In the genomic region with DNA sequence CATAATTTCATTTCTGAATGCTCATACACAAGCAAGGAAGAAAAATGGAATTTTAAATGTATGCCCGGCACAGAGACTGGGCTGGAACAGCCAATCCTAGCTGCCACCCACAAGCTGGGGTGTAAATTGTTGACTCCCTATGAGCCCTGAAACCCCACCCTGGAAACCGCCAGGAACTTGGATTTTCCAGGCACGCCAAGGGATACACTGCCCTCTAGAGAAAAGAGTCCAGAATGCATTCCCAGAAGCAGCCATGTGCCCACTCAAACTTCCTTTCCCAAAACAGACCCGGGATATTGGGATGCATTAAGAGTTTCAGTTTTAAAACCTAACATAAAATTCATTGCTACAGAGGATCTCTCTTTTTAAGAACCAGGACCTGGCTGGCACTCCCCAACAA, we compare ENCODE assay signal across 8 mouse cellular contexts. TPM values are rescaled to one million over a fixed set of nuclear protein-coding genes. Genes with fewer than 3 reads are reported as not detected.
DNase-seq lines count a peak whose midpoint lies in the region; ATAC-seq lines count a peak whose summit lies in the region.

No protein-coding gene starts in this region.

- peak overlapping the region; percentile 41 for H3K9ac ChIP-seq in lung, embryonic 16.5 days (ENCODE audit: low read length)
- no peak overlapping the region for H3K9ac ChIP-seq in stomach, embryonic 15.5 days

- 2% methylated on average over 4 of the region's 4 CpGs for WGBS in lung, embryonic 16.5 days
- WGBS in stomach, embryonic 15.5 days, result 6% methylated on average over 4 of the region's 4 CpGs

- peaks cover 42% of the 10 kb centered on the region for H3K4me1 ChIP-seq in lung, embryonic 16.5 days (replicated peaks; ENCODE audit: control insufficient read depth, insufficient read depth, low read length)
- H3K4me1 ChIP-seq in stomach, embryonic 15.5 days, result peaks cover 17% of the 10 kb centered on the region; the same call in 1 of the 2 replicates

- DNase-seq in layer of hippocampus, adult 11-12 months (ENCODE audit: low spot score), result peak; percentile 63
- DNase-seq in layer of hippocampus, adult 9-10 months (ENCODE audit: low spot score), result no peak
- DNase-seq in cerebellum, adult 9-10 months, result peak; percentile 6
- peak; percentile 44 for DNase-seq in gastrocnemius, postnatal 25 days
- peak; percentile 51 to 68 for DNase-seq in kidney, postnatal 4 days

- no peaks in the 10 kb centered on the region for H3K27me3 ChIP-seq in lung, embryonic 16.5 days (ENCODE audit: control insufficient read depth, insufficient read depth, low read depth, low read length)
- no peaks in the 10 kb centered on the region for H3K27me3 ChIP-seq in stomach, embryonic 15.5 days (replicated peaks)

- no peaks in the 10 kb centered on the region for H3K9me3 ChIP-seq in lung, embryonic 16.5 days (ENCODE audit: control insufficient read depth, low read length)
- H3K9me3 ChIP-seq in stomach, embryonic 15.5 days, result no peaks in the 10 kb centered on the region

- peak overlapping the region; percentile 60 for H3K4me2 ChIP-seq in lung, embryonic 16.5 days (ENCODE audit: low read depth, low read length)
- peak overlapping the region; percentile 60 for H3K4me2 ChIP-seq in stomach, embryonic 15.5 days

- ATAC-seq in lung, embryonic 16.5 days (ENCODE audit: low read depth), result no peak
- ATAC-seq in stomach, embryonic 15.5 days (ENCODE audit: insufficient read depth, low FRiP score, low read depth), result no peak
- ATAC-seq in megakaryocyte-erythroid progenitor cell, adult 5-6 weeks (replicated peaks; ENCODE audit: low FRiP score, low TSS enrichment, poor library complexity, severe bottlenecking), result no peak

- no peaks in the 10 kb centered on the region for H3K36me3 ChIP-seq in lung, embryonic 16.5 days (ENCODE audit: control insufficient read depth, insufficient read depth, low read length)
- H3K36me3 ChIP-seq in stomach, embryonic 15.5 days, result no peaks in the 10 kb centered on the region

- peak overlapping the region; percentile 48; the same call in 1 of the 2 replicates for H3K27ac ChIP-seq in lung, embryonic 16.5 days (ENCODE audit: low read length)
- H3K27ac ChIP-seq in stomach, embryonic 15.5 days, result peak overlapping the region; percentile 53; the same call in 1 of the 2 replicates

- peak overlapping the region; percentile 48 for H3K4me3 ChIP-seq in lung, embryonic 16.5 days (ENCODE audit: low read length)
- peak overlapping the region; percentile 20; the same call in 1 of the 2 replicates for H3K4me3 ChIP-seq in stomach, embryonic 15.5 days (replicated peaks)

RNA-seq across cellular contexts. Expression of a gene that starts 3.5 kb away (rescaled TPM):
- total RNA-seq in gastrocnemius, postnatal 25 days (2021), result 100 to 1,000 TPM in 1 of 2 experiments, 10 to 100 TPM in 1; 86.2 to 121 TPM
- polyA plus RNA-seq in lung, embryonic 16.5 days (2015; fragmentation: Nextera tagmentation; extraction: Ambion mirVana), result 107 and 119 TPM in 2 replicates
- polyA plus RNA-seq in stomach, embryonic 15.5 days (2015; fragmentation: Nextera tagmentation; extraction: Ambion mirVana), result 86.6 and 109 TPM in 2 replicates
- not detected in 2 replicates for total RNA-seq in megakaryocyte-erythroid progenitor cell, adult 5-6 weeks (2014; fragmentation: Nextera tagmentation)
- total RNA-seq in megakaryocyte-erythroid progenitor cell, adult 5-6 weeks (2017), result not detected in 2 replicates

Comparison
In these comparisons a context has a peak if more than half of its experiments do, and no peak if none do; other contexts are left out.
1. RNA of a gene that starts 3.5 kb away (total RNA-seq): 86.2 to 121 TPM in gastrocnemius, postnatal 25 days; not detected in megakaryocyte-erythroid progenitor cell, adult 5-6 weeks; every median in the first group is over 10 times any median in the second.